Mouse (Mus musculus) cortical plate, adult 2 months (tissue): ENCODE results near the gene Ssna1. TPM values are rescaled to one million over a fixed set of nuclear protein-coding genes. Genes with fewer than 3 reads are reported as not detected.

Source experiments
- H3K27ac ChIP-seq: fragments of 200-500 bp; 2 replicates; pipeline ENCODE4 v1.5.1; 2012; ENCODE audit warnings: low read length, control low read depth, inconsistent platforms; ENCODE audit not compliant: insufficient read depth
- H3K4me1 ChIP-seq: fragments of 200-500 bp; 2 replicates; pipeline ENCODE4 v1.6.1; 2011; ENCODE audit warnings: low read length; ENCODE audit not compliant: control insufficient read depth, insufficient read depth
- H3K4me3 ChIP-seq: fragments of 200-500 bp; 2 replicates; pipeline ENCODE4 v1.5.1; 2011; ENCODE audit warnings: mild to moderate bottlenecking, low read length, control low read depth; ENCODE audit not compliant: insufficient read depth
- CTCF ChIP-seq: fragments of 200-500 bp; IDR thresholded peaks from 2 replicates; pipeline ENCODE4 v1.5.1; 2011; ENCODE audit warnings: mild to moderate bottlenecking, control low read depth, low read length; ENCODE audit not compliant: insufficient read depth; ENCODE audit errors: extremely low read depth
- POLR2A ChIP-seq: fragments of 200-500 bp; IDR thresholded peaks from 2 replicates; pipeline ENCODE4 v1.6.1; 2011; ENCODE audit warnings: mild to moderate bottlenecking, low read length, control low read depth; ENCODE audit not compliant: insufficient read depth; ENCODE audit errors: extremely low read depth
- polyA plus RNA-seq: library from polyadenylated mRNA; depleted of rRNA; stranded (reverse); fragments of >200 nt; gene quantifications from 2 replicates; pipeline ENCODE4 v1.2.3, GENCODE M21; 2012

The Ssna1 gene
- polyA plus RNA-seq, 1 experiment = 93.2 TPM

DNA sequence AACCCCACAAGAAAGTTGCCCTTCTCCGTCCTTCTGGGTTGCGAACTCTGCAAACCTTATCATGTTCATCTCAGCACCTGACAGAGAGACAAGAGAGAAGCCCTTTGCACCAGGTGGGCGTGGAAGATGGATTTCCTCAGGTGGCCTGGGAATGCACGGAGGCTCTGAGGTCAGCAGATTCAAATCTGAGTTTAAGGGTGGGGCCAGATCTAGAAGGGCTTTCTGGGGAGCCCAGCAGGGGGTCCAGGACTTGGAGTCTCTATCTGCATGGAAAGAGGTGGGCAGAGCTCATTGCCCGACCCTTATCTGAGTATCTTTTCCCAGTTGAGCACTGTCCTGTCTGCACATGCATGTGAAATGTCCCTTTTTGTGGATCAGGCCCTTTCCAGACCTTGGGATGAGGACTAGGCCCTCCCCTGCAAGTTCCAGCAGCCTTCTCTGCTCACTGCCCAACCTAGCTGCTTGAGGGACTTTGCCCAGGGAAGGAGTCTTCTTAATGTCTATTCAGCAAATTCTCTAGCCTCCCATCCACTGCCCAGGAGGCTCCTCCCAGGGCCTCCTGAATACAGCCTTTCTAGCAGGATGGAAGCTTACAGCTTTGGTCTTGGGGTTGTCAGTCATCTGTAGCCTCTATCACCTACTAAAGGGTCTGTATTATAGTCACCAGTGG lies 37.6 kb downstream of the Ssna1 start:
- TF ChIP-seq CTCF (no peak), POLR2A (no peak)

DNA sequence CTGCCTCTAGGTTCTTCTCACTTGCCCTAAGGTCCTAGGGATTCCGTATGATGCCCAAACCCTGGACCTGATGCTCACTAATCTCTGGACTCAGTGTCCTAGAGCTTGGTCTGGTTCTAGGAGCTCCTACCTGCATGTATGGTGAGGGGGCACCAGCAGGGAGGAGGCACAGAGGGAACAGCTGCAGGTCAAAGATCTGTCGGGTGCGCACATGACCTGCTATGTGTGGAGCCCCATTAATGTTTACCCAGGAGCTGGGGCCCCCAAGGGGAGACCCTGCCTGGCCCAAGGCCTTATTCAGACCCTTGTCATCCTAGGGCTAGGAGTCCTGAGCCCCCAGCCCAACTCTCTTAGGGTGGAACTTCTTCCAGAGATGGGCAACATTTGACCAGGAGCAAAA lies 38.2 kb downstream of the Ssna1 start, which contains the start of gene Slc34a3:
Gene Slc34a3 (minus strand): TSS at position 315 of the 400 bp plus-strand sequence.
- Histone ChIP-seq H3K4me1 (no peaks in the 10 kb centered on the region), H3K27ac (no peak within 1 kb of the TSS), H3K4me3 (no peak within 1 kb of the TSS)
- TF ChIP-seq POLR2A (no peak), CTCF (no peak)

More for the DNA sequence above, 37.6 kb downstream of the Ssna1 start:
- Histone ChIP-seq H3K4me1 (no peaks in the 10 kb centered on the region), H3K4me3 (no peak overlapping the region), H3K27ac (no peak overlapping the region)

DNA sequence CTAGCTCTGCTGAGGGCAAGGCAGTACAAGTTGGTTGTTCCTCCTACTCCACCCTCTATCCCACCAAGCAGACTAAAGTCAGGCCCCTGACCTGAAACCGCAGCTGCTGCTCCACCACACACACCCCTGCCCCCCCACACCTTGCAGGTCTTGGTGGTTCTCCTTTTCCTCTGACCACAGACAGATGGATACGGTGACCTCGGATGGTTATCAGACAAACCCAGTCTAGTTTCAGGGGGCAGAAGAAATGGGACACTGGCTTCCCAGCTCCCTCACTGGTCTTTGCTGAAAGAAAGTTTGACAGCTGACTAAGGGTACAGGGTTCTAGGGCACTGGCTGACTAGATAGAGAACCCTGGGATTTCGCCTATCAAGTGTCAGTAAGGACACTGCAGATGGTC lies 38.8 kb downstream of the Ssna1 start:
- Histone ChIP-seq H3K4me3 (no peak overlapping the region), H3K4me1 (no peaks in the 10 kb centered on the region), H3K27ac (no peak overlapping the region)
- TF ChIP-seq POLR2A (no peak), CTCF (no peak)

DNA sequence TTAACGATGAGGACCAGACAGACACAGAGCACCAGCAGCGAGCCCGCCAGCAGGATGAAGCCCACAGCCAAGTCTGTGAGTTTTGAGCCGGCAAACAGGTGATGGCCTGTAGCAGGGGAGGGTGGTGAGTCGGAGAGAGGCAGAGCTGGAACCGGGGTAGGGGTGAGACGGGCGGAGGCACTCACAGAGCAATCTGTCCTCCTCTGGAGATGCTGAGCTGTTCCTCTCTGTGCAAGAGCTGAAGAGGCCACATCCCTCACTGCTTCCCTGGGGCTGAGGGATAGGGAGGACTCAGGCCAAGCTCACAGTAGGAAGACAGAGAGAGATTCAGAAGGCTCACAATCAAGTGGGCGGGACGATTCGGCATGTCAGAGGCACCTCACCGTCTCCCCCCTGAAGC lies 41.2 kb downstream of the Ssna1 start:
- H3K4me3 ChIP-seq = no peak overlapping the region
- H3K4me1 ChIP-seq = no peaks in the 10 kb centered on the region
- TF ChIP-seq CTCF = no peak
- TF ChIP-seq POLR2A = no peak
- H3K27ac ChIP-seq = no peak overlapping the region

GRCm38 (mm10) chr2:25230581-25230980 lies 41.7 kb downstream of the Ssna1 start:
- TF ChIP-seq CTCF (no peak), POLR2A (no peak)
- Histone ChIP-seq H3K4me1 (no peaks in the 10 kb centered on the region), H3K27ac (no peak overlapping the region), H3K4me3 (no peak overlapping the region)

DNA sequence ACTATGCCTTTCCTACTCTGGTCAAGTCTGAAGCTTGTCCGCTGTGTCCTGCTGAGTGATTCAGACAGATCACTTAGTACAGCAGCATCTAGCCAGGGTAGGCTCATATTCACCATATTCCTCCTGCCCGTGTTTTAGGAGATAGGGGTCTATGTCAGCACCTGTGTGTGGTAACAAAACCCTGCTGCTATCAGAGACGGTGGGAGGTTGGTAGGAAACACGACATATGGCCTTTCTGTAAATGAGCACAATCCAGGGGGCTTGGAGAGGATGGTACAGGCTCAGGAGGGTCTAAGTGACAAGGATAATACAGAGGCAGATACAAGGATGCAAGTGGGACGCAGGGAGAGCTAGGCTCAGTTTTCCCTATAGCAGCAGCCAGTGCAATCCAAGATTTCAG lies 42.7 kb downstream of the Ssna1 start:
- TF ChIP-seq CTCF = no peak

DNA sequence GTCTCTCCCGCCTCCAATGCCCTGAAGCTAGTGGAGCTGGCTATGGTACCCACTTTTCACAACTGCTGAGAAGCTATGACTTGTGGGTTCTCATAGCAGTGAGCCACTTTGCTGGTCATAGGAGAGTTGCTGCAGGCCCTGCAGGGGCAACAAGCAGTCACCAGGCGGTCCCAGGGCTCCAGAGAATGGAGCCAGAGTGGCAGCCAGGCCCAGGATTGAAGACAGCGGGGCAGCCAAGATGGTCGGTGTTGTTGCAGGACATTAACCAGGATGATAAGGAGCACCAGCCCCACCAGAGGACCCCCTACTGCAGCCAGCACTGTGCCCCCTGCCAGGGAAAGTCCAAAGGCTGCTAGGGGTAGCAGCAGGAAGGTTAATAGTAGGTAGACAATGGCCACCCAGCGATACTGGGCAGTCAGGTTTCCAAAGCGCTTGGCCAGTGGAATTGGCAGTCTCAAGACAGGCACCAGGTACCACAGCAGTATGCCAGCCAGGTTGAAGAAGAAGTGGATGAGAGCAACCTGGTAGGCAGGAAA lies 43.2 kb downstream of the Ssna1 start:
- no peak for TF ChIP-seq POLR2A
- no peak for TF ChIP-seq CTCF
- no peaks in the 10 kb centered on the region for H3K4me1 ChIP-seq
- H3K4me3 ChIP-seq = no peak overlapping the region
- H3K27ac ChIP-seq = no peak overlapping the region

More for the DNA sequence above, 42.7 kb downstream of the Ssna1 start:
- Histone ChIP-seq H3K4me1 (no peaks in the 10 kb centered on the region), H3K4me3 (no peak overlapping the region), H3K27ac (no peak overlapping the region)

- Histone ChIP-seq H3K4me1 (peaks cover 2% of the 10 kb centered on the region; the same call in 1 of the 2 replicates), H3K4me3 (peak overlapping the region; percentile 2; the same call in 1 of the 2 replicates), H3K27ac (0 out of 2 replicates have a peak overlapping the region, but pooled peaks have one; percentile 15)
- TF ChIP-seq CTCF (peak; percentile 82), POLR2A (no peak)
These were observed 43.8 kb downstream of the Ssna1 start for GRCm38 (mm10) chr2:25228431-25228889.

DNA sequence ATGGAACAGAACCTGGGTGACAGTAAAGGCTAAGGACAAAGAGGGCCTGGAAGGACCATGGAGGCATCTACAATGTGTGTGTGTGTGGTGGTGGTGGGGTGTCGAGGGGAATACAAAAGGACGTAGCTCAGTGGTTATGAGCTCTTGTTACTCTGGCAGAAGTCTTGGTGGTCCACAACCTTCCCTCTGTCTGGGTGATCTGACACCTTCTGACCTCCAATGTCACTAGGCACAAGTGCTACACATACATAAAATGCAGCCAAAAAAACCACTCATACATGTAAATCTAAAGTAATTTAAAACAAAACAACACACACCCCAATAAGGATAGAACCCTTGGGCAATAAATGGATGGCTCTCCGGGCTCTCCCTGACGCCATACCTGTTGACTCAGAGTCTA lies 44.8 kb downstream of the Ssna1 start:
- TF ChIP-seq POLR2A = no peak
- no peak for TF ChIP-seq CTCF
- Histone ChIP-seq H3K4me3 (no peak overlapping the region), H3K4me1 (peaks cover 4% of the 10 kb centered on the region; the same call in 1 of the 2 replicates), H3K27ac (peak overlapping the region; percentile 71)

- TF ChIP-seq CTCF = no peak
- TF ChIP-seq POLR2A = no peak
- Histone ChIP-seq H3K27ac (peak overlapping the region; percentile 93), H3K4me1 (peaks cover 4% of the 10 kb centered on the region; the same call in 1 of the 2 replicates), H3K4me3 (no peak overlapping the region)
These were observed 45.4 kb downstream of the Ssna1 start for GRCm38 (mm10) chr2:25226864-25227263.
